Mouse (Mus musculus) left cerebral cortex, postnatal 25 days (tissue): ENCODE measurements around the gene Lpo. TPM values are rescaled to one million over a fixed set of nuclear protein-coding genes. Genes with fewer than 3 reads are reported as not detected.

Source experiments
- DNase-seq, 2 experiments: peaks; one replicate each; pipeline ENCODE4 v3.0.0; 2022; ENCODE audit warnings: low spot score in 2 of 2, mixed read lengths in 1 of 2
- intact Hi-C: fragments of 180-260 bp; cut with DNase I; formaldehyde crosslinking; loops from one replicate; pipeline ENCODE4 v1.15.1; 2025
- microRNA-seq, 2 experiments: library from miRNA; unstranded; fragments of <30 nt; microRNA quantifications; one replicate each; pipeline ENCODE4 v1.2.0; 2022
- total RNA-seq, 2 experiments: library from RNA; stranded (reverse); gene quantifications; 2 replicates each; pipeline ENCODE4 v1.2.3; 2021

Lpo gene
- total RNA-seq, 2 experiments from 2014 or later, result 0.32 to 0.44 TPM

DNA sequence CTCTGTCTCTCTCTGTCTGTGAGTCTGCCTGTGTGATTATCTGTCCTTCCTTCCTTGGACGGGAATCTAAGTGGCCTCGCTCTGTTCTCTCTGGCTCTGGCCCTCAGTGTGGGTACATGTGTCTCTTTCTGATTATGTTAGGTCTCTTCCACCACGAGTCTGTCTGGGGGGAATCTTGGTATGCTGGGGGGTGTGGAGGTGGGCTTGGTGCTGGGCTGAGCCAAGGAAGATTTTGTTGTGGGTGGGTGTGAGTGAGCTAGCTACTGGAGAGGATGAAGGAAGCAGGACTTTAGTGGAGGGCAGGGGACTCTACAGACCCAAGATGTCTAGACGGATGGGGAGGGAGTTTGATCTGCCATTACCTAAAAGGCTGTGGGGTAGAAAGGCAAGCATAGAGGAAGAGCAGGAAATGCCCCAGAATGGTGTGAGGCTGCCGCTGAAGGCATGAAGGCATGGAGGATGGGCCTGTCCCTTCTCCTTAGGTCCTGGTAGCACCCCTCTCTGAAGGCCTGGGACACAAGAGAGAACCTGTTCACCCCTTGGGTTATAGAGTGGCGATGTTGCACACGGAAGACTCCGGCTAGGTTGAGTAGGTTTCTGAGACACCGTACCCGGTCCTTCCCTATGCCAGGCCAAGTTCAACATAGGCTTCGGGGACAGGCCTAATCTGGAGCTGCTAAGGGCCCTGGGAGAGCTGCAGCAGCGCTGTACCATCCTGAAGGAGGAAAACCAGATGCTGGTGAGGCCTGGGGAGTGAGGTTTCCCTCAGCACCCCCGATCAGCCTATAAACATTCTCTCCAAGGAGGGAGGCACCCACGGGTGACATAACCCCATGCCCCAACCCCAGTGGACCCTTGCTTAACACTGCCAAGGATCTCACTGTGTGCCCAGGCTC lies 66.0 kb downstream of the Lpo start:
- intact Hi-C loops, result loop anchor here (2.0 to 5.0 kb wide), 4 partner anchors 25 to 165 kb away; partner anchors contain the start of genes Rnf43 and Supt4a
- DNase-seq, result peak; percentile 39 to 63

DNA sequence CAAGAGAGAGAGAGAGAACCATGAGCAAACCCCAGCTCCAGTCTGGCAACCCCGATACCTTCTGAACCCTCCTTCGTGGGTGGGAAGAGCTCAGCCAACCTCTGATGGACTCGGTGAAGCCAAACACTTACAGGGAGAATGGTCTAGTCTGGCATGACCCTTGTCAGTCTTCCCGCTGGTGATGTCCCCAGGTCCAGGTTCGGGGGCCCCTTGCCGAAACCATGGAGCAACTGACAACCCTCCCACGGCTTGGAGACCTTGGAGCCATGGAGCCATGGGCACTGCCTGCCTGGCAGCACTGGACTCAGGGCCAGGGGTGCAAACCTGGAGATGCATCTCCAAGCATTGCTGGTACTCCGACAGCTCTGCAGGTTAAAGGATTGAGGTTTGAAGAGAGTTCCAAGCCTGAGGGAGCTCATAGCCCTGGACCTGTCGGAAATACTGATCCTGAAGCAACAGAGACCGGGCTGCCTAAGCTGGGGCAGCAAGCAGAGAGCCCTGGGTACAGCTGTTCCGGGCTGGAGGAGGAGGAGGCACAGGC lies 66.8 kb downstream of the Lpo start:
- intact Hi-C loops, result loop anchor here (2.0 to 5.0 kb wide), 3 partner anchors 99 to 164 kb away; partner anchors contain the start of gene Rnf43
- peak in 1 of 2 experiments; percentile 34 for DNase-seq

DNA sequence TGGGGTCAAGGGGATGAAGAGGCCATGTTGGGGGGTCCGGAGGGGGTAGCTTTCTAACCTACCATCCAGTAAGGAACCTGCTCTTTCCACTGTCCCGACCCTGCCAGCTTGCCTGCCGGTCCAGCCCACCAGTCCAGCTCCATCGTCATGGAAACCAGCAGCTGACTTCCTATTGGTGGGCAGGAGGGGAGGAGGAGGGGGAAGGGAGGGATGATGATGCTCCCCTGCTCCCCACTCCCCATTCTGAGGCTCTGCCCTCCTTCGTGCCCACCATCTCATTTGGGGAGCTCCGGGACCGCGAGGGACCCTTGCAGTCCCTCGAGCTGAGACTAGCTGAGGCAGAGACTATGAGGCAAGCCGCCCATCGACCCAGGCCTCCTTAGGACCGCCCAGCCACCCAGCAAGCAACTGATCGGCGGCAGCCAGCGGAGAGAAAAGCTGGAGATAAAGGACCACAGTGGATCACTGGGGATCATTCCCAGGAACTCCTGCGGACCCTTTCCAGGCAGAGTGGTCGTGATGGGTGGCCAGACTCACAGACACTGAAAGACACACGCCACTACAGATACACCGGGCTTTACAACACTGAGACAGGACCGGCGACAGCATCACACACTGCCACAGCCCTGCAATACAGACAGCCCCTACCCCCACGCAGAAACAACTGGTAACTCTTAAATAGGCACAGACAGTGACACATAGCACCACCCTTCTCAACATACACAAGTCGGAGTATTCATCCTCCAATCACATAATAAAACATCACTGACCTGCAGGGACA lies 67.6 kb downstream of the Lpo start, which contains the start of gene Tspoap1:
Gene Tspoap1, plus strand, starts transcription at position 241 of the 781 bp plus-strand sequence.
- peak; percentile 75 to 91 for DNase-seq
- intact Hi-C loops, result loop anchor here (2.0 to 5.0 kb wide), 3 partner anchors 98 to 163 kb away; partner anchors contain the start of gene Rnf43

DNA sequence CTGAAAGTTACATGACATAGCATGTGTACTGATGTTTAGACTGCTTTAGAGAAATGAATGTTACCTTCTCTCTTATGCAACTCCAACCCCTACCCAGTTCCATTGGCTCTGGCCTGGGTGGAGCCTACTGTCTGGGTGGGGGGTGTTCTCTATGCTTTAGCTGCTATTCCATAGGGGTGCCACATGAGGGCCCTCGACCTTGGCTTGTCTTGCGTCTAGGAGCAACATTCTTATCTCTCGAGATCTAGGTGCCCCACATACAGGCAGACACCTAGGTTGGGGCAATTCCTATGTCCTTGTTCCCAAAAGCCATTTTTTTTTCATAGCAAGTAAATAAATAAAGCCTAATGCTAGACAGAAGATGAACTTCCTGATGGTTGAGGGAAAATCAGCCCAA lies 68.5 kb downstream of the Lpo start:
- peak; percentile 48 to 79 for DNase-seq
- intact Hi-C loops, result loop anchor here (2.0 to 10.0 kb wide), 4 partner anchors 97 to 545 kb away; partner anchors contain the start of gene Rnf43

DNA sequence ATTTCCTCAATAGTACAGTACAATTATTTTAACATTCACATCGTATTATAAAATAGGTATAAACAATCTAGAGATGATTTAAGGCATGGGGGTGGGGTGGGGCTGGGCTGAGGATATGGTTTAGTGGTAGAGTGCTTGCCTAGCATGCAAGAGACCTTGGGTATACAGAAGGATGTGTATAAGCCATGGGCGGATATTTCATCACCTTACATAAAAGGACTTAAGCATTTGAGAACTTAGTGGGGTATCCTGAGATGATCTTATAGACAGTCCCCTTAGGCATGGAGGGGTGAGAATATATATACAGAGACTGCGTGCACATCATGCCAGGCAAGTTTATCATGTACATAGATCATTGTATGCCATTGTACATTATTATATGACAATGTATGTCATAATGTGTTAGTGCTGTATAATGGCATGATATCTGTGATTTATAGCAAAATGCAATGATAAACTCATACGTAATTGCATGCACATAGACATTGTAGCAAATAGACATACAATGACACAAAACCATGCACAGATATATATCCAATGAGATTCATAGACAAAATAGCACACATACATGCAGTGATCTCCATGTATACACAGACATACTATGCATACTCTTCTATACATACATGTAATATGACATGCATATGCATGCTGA lies 69.0 kb downstream of the Lpo start:
- intact Hi-C loops, result loop anchor here (10.0 kb wide), 1 partner anchor 544 kb away; no protein-coding TSS in a partner anchor
- no peak for DNase-seq

DNA sequence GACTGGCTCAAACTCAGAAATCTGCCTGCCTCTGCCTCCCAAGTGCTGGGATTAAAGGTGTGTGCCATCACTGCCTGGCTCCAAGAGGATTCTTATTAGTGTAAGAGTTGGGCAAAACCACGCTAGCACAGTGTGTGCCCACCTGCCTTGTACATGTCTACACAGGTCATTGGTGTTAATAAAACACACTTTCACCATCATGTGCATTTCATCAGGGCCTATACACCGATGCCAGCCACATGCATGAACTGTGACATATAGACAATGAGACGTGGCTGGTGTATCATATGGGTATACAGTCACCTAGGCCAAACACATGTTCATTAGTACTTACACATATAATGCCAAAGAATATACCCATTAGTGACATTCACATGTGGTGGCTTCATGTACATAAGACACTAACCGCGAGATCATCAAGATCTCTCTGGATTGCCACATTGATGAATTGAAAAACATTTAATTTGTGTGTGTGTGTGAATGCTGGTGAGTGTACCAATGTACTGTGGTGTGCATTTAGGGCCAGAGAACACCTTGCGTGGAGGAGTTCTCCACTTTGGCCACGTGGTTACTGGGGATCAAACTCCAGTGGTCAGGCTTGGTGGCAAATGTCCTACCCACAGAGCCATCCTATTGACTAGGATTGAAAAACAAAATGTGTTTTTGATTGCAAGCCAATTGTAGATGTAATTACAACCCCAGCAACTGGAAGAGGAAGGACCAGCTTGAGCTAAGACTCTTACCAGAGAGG lies 69.8 kb downstream of the Lpo start:
- intact Hi-C loops, result loop anchor here (10.0 kb wide), 1 partner anchor 544 kb away; no protein-coding TSS in a partner anchor
- no peak for DNase-seq

DNA sequence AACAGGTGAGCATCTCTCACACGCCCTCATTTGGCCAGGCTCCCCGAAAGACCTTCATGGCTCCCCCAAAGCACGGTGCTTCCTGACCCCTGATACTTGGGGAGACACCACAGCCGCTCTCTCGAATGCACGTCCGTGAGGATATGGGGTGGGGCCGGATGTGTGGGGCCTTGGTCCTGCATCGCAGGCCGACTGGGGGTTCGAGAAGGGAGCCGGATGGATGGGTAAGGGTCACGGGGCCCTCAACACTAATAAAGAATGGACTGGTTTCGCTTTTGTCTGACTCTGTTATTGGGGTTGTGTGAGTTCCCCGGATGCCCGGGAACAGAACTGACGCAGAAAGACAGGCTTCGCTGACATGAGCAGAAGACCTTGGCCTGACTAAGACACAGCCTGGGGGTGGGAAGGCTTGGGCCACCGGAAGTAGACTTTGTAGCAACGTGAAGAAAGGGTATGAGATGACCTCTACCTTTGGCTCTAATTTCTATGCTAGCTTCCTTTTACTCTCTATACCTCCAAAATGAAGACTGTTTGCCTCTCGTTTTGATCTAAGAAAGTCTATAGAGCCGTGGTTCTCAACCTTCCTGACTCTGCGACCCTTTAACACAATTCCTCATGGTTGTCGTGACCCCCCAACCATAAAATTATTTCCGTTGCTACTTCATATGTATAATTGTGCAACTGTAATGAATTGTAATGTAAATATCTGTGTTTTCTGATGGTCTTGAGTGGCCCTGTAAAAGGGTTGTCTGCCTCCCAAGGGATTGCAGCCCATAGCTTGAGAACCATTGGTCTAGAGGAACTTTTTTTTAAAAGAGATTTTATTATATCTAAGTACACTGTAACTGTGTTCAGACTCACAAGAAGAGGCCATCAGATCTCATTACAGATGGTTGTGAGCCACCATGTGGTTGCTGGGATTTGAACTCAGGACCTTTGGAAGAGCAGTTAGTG lies 70.8 kb downstream of the Lpo start:
- intact Hi-C loops, result loop anchor here (10.0 kb wide), 1 partner anchor 542 kb away; no protein-coding TSS in a partner anchor
- no peak for DNase-seq

Small RNA genes within 50 kb of the gene (microRNA-seq; reads per million reads assigned to microRNA genes)
- gene Mir142 (0 reads per million in 2 experiments), gene Mir142b (0 reads per million in 2 experiments)

Other genes starting within 250 kb of the Lpo start
- 10 to 100 TPM; 90.6 to 95.2 TPM for gene Mtmr4, start 236.1 kb downstream of the Lpo start, total RNA-seq
- under 1 TPM; 0.27 to 0.71 TPM for gene Hsf5, start 211.1 kb downstream of the Lpo start, total RNA-seq
- gene Rnf43, start 165.6 kb downstream of the Lpo start, total RNA-seq, result 1 to 10 TPM; 1.9 to 2.7 TPM
- 10 to 100 TPM; 69.9 to 86.3 TPM for gene Supt4a, start 90.7 kb downstream of the Lpo start, total RNA-seq
- 100 to 1,000 TPM; 165 to 189 TPM for gene Tspoap1, start 67.7 kb downstream of the Lpo start, total RNA-seq
- not detected for gene Mpo, start 34.7 kb downstream of the Lpo start, total RNA-seq
- 1 to 10 TPM; 4.2 to 4.4 TPM for gene Mks1, start 24.9 kb upstream of the Lpo start, total RNA-seq
- gene Epx, start 47.2 kb upstream of the Lpo start, total RNA-seq, result under 1 TPM in 1 of 2 experiments, not detected in 1; 0.39 TPM
- not detected for gene Olfr462, start 64.0 kb upstream of the Lpo start, total RNA-seq
- gene Olfr463, start 69.1 kb upstream of the Lpo start, total RNA-seq, result not detected
- gene Olfr464, start 92.7 kb upstream of the Lpo start, total RNA-seq, result 1 to 10 TPM; 3.0 to 3.7 TPM
- 100 to 1,000 TPM; 580 to 594 TPM for gene Dynll2, start 159.2 kb upstream of the Lpo start, total RNA-seq
- gene Srsf1, start 219.1 kb upstream of the Lpo start, total RNA-seq, result 100 to 1,000 TPM; 177 to 190 TPM
- 10 to 100 TPM; 23.6 to 25.8 TPM for gene Vezf1, start 240.0 kb upstream of the Lpo start, total RNA-seq